Mouse (Mus musculus): ENCODE measurements around the gene Fam163a.
A peak's percentile ranks its signal among the peaks of the same experiment; 100 is the strongest.
"Not testable (repeated sequence)": the region's sequence is repeated elsewhere in the genome, so short reads cannot be mapped to it uniquely, and the experiment has no call there.

Fam163a gene

GRCm38 (mm10) chr1:156084603-156085002 lies 120.2 kb downstream of the Fam163a start:
- DNase-seq (ENCODE audit: low spot score in 2 of 2): no peak

- no peak for DNase-seq (ENCODE audit: low spot score in 2 of 2)
These were observed 127.2 kb downstream of the Fam163a start for GRCm38 (mm10) chr1:156077655-156078054.

GRCm38 (mm10) chr1:156076474-156076873 lies 128.4 kb downstream of the Fam163a start:
- DNase-seq (ENCODE audit: low spot score in 2 of 2): no peak

- no peak for DNase-seq (ENCODE audit: low spot score in 2 of 2)
These were observed 130.3 kb downstream of the Fam163a start for GRCm38 (mm10) chr1:156074575-156074974.

GRCm38 (mm10) chr1:156073169-156073821 lies 131.5 kb downstream of the Fam163a start:
- no peak for DNase-seq (ENCODE audit: low spot score in 2 of 2)

GRCm38 (mm10) chr1:156070106-156070505 lies 134.7 kb downstream of the Fam163a start:
- DNase-seq (ENCODE audit: low spot score in 2 of 2): no peak

GRCm38 (mm10) chr1:156066133-156066532 lies 138.7 kb downstream of the Fam163a start:
- no peak for DNase-seq (ENCODE audit: low spot score in 2 of 2)

GRCm38 (mm10) chr1:156062193-156062592 lies 142.6 kb downstream of the Fam163a start:
- DNase-seq (ENCODE audit: low spot score in 2 of 2): no peak

GRCm38 (mm10) chr1:156058207-156058606 lies 146.6 kb downstream of the Fam163a start:
- DNase-seq (ENCODE audit: low spot score in 2 of 2): no peak

GRCm38 (mm10) chr1:156046688-156047087 lies 158.1 kb downstream of the Fam163a start:
- DNase-seq (ENCODE audit: low spot score in 2 of 2): no peak

- no peak for DNase-seq (ENCODE audit: low spot score in 2 of 2)
These were observed 160.6 kb downstream of the Fam163a start for GRCm38 (mm10) chr1:156044211-156044611.

GRCm38 (mm10) chr1:156043027-156043426 lies 161.8 kb downstream of the Fam163a start:
- DNase-seq (ENCODE audit: low spot score in 2 of 2): peak in 1 of 2 experiments; percentile 27

- DNase-seq (ENCODE audit: low spot score in 2 of 2): no peak
These were observed 162.3 kb downstream of the Fam163a start for GRCm38 (mm10) chr1:156042481-156042880.

- DNase-seq (ENCODE audit: low spot score in 2 of 2): no peak
These were observed 163.2 kb downstream of the Fam163a start for GRCm38 (mm10) chr1:156041451-156042241.

GRCm38 (mm10) chr1:156040731-156041401 lies 164.0 kb downstream of the Fam163a start:
- DNase-seq (ENCODE audit: low spot score in 2 of 2): peak; percentile 73 to 84

GRCm38 (mm10) chr1:156039989-156040388 lies 164.8 kb downstream of the Fam163a start:
- DNase-seq (ENCODE audit: low spot score in 2 of 2): not testable (repeated sequence)

GRCm38 (mm10) chr1:156037144-156037583 lies 167.7 kb downstream of the Fam163a start:
- DNase-seq (ENCODE audit: low spot score in 2 of 2): peak; percentile 10 to 25

- peak; percentile 94 to 95 for DNase-seq (ENCODE audit: low spot score in 2 of 2)
These were observed 168.7 kb downstream of the Fam163a start, which contains the start of gene Tor1aip1 for GRCm38 (mm10) chr1:156035930-156036737. Gene Tor1aip1, minus strand, starts transcription at chr1:156036480.

GRCm38 (mm10) chr1:156035269-156035929 lies 169.4 kb downstream of the Fam163a start, which contains the start of gene Tor1aip2:
Gene Tor1aip2, plus strand, starts transcription at chr1:156035403.
- peak in 1 of 2 experiments; percentile 75 for DNase-seq (ENCODE audit: low spot score in 2 of 2)

GRCm38 (mm10) chr1:156034661-156035060 lies 170.2 kb downstream of the Fam163a start:
- no peak for DNase-seq (ENCODE audit: low spot score in 2 of 2)

GRCm38 (mm10) chr1:156033921-156034320 lies 170.9 kb downstream of the Fam163a start:
- DNase-seq (ENCODE audit: low spot score in 2 of 2): no peak

Measured in spleen, postnatal 14 days (tissue).